Mouse (Mus musculus): Measurements from ENCODE around the gene Pamr1.

The Pamr1 gene

DNA sequence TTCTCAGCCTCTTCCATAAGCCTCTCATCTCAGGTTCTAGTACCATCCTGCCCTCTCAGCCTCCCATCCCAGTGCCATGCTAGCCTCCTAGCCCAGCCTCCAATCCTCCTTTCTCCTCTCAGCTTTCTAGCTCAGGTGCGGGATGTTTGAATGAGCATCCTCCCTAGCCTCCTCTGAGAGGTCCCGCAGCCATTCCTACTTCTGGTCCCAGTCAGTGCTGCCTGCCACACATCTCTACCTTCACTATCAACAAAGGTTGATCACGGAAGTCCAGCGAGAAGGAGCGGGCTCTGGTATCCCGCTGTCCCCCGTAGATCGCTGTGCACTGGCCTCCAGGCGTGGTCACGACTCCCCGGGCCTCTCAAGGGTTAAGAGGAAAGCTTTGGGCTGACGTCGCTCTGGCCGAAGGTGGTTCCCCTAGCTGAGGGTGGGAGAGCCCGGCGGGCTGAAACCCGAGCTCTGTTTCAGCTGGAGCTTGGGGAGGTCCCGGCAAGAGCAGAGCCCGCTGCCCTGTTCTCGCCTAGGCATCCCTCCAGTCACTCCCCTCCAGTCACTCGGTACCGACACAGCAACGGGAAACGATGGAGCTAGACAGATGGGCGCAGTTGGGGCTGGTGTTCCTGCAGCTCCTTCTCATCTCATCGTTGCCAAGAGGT, at the start of gene Pamr1:
TSS of gene Pamr1 (plus strand) at position 402 of the 656 bp plus-strand sequence.
- peak; percentile 15 for DNase-seq (ENCODE audit: low spot score)

DNA sequence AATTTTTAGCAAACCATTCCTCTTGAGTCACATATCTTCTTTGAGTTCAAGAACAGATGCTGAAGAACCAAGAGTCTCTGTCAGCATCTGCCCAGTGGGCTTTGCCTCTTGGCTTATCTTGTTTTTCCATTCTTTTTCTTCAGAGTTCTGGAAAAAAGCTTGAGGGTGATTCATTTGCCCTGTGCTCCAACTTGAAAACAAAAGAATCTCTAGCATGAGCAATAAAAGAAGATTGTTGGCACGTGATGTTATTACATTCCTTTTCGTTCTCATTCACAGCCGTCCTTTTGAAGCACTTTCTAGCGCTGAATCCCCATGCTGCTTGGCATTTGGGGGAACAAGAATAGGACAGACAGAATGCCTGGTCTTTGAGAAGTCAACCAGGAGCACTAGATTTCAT, 42.2 kb upstream of the Pamr1 start:
- DNase-seq (ENCODE audit: low spot score), result no peak

DNA sequence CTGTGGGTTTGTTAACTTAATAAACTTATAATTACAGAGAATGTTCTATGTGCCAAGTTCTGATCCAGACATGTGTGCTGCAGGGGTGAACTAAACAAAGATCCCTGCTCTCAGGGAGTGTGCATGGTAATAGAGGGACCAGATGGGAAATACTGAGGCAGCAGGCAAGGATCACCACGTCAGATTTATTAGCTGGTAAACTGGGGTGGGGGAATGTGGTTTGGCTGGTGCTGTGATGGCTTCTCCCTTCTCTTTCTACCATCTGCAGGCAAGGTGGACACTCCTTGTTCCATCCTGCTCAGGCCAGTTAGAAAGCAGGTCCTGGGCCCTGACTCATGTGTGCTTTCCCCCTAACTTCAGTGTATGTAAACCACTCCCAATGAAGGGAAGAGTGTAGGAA, 41.7 kb upstream of the Pamr1 start:
- DNase-seq (ENCODE audit: low spot score), result no peak

GRCm38 (mm10) chr2:102519956-102520355, 29.9 kb upstream of the Pamr1 start:
- no peak for DNase-seq (ENCODE audit: low spot score)

GRCm38 (mm10) chr2:102527563-102527962, 22.2 kb upstream of the Pamr1 start:
- no peak for DNase-seq (ENCODE audit: low spot score)

- no peak for DNase-seq (ENCODE audit: low spot score)
Measured at GRCm38 (mm10) chr2:102533437-102533836, 16.4 kb upstream of the Pamr1 start.

GRCm38 (mm10) chr2:102536766-102537165, 13.0 kb upstream of the Pamr1 start:
- no peak for DNase-seq (ENCODE audit: low spot score)

- DNase-seq (ENCODE audit: low spot score), result no peak
Measured at GRCm38 (mm10) chr2:102540438-102541230, 9.2 kb upstream of the Pamr1 start.

- DNase-seq (ENCODE audit: low spot score), result no peak
Measured at GRCm38 (mm10) chr2:102541404-102542125, 8.2 kb upstream of the Pamr1 start.

- no peak for DNase-seq (ENCODE audit: low spot score)
Measured at GRCm38 (mm10) chr2:102543961-102544719, 5.7 kb upstream of the Pamr1 start.

DNA sequence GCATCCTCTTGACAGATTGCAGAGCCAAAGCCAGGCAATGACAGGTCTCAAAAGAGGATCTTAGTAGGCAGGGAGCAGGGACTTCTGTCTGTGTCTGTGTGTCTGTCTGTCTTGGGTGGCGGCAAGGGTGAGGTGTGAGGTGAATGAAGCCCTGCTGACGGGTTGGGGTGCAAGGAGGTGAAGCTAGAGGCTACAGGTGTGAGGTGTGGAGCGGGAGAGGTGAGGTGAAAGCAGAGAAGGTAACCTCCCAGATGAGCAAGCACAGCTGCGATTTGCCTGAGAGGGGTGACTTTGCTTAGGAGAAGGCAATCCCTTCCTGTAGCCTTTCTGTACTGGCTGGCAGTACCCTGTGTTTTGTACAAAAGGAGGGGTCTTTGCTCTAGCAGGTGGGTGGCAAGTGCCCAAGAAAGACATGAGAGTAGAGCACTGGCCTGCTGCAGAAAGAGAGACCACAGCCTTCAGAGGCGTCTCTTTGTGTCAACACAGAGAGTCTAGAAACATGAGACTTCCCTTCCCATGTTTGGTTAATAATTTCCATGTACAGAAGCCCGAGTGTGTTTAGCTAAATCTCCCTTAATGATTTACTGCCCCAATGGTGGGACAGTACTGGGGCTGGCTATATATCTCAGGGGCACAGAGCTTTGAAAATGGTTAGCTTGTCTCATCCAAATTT, 1.2 kb downstream of the Pamr1 start:
- DNase-seq (ENCODE audit: low spot score), result no peak

- no peak for DNase-seq (ENCODE audit: low spot score)
Measured at GRCm38 (mm10) chr2:102551594-102551993, 1.8 kb downstream of the Pamr1 start.

DNA sequence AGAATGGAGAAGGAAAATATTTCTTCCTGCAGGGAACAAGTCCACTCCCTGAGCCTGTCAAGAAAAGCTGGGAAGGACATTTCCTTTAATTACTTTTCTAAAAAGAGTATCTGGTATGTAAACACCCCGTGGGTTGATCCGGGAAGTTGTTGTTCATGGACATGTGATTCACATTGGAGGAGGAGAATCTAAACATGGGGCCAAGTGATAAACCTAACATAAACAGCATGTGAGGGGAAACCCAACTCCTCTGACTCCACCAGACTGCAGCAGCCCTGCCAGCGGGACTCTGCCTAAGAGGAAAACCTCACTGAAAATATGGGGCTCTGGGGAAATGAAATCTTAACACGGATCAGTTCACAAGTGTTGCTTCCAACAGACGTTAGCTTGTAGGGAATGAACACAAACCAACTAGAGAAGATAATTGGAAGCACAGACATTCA, 2.3 kb downstream of the Pamr1 start:
- DNase-seq (ENCODE audit: low spot score), result no peak

DNA sequence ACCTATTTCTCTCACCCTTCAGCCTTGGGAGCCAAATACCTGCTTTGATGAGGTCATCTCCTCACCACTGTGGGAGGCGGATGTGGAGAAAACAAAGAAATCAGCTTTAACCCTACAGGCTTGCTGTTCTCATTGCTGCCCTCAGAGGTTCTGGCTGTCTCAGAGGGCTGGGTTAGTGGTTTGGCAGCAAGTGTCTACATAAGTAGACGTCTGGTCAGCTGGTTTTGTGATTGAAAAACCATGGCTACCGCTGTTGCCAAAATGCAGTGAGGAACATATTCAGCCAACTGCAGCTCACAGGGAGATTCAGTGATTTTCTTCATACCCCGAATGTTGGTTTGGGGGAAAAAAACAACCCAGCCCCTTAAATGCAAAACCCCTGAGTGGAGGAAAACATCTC, 7.3 kb downstream of the Pamr1 start:
- no peak for DNase-seq (ENCODE audit: low spot score)

- DNase-seq (ENCODE audit: low spot score), result no peak
Measured at GRCm38 (mm10) chr2:102558965-102559364, 9.2 kb downstream of the Pamr1 start.

GRCm38 (mm10) chr2:102563848-102564247, 14.0 kb downstream of the Pamr1 start:
- DNase-seq (ENCODE audit: low spot score), result no peak

DNA sequence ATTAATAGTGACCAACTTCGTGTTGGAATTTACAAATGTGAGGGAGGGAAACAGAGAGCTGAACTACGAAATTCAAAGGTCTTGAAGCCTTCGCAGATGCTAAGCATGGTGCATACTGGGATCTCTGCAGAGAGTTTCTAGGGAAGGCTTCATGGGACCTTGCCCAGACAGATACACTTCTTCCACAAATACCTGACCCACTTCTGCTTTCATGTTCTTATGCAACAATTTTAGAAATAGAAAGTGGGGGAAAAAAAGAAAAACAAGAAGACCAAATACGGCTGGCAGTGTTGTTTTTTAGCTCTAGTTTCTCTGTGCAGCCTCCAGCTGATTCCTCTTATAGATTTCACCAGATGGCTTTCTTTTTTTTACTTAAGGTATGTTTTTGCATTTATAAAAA, 29.4 kb downstream of the Pamr1 start:
- no peak for DNase-seq (ENCODE audit: low spot score)

DNA sequence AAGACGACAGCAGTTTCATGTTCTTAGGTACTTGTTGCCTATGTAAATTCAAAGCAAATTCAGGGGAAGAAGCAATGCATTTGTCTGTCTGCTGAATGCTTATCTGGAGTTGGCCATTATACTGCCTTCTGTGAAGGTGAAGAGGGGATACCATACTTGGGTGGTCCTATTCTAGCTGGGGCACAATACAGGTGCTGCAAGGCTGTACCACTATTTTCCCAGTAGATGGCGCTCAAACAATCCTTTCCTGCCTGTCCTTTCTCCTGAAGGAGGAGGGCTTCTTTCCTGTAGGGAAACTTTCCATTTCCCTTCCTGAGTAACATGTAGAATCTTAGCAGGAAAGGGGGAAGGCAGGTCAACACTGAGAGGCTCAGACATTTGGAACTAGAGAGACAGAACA, 40.2 kb downstream of the Pamr1 start:
- no peak for DNase-seq (ENCODE audit: low spot score)

- DNase-seq (ENCODE audit: low spot score), result no peak
Measured at GRCm38 (mm10) chr2:102594535-102594934, 44.7 kb downstream of the Pamr1 start.

GRCm38 (mm10) chr2:102595395-102596130, 45.8 kb downstream of the Pamr1 start:
- no peak for DNase-seq (ENCODE audit: low spot score)
